Mouse (Mus musculus): ENCODE results near the gene Arhgef19.

Arhgef19 gene

GRCm38 (mm10) chr4:141267250-141267649, 28.0 kb downstream of the Arhgef19 start:
- no peak for DNase-seq

DNA sequence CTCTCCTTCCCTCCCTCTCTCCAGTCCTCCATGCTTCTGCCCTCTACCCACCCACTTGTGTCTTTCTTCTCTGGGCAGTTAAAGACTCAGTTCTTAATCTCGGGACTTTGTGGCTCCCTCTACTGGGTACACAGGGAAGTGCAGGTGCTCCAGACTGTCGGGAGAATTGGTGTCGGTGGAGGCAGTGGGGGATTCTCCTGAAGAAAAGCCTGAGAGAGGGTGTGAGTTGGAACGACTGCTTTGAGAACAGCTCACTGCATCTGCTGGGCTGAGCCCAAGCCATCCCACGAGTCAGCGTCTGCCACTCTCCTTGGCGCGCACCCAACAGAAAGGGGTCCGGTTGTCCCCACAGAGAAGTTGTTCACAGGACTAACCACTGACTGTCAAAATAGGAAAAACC, 28.5 kb downstream of the Arhgef19 start:
- DNase-seq, result peak; percentile 63

DNA sequence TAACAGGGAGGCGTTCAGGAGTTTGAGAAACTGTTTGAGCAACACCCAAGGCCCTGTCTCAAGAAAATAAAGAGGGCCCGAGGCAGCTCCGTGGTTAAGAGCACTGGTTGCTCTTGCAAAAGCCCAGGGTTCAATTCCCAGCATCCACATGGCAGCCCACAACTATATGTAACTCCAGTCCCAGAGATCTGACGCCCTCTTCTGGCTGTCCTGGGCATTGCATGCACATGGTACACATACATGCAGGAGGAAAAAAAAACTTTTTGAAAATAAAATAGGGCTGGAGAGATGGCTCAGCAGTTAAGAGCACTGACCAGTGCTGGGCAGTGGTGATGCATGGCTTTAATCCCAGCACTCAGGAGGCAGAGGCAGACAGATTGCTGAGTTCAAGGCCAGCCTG, 29.1 kb downstream of the Arhgef19 start:
- DNase-seq, result no peak

GRCm38 (mm10) chr4:141269080-141269479, 29.8 kb downstream of the Arhgef19 start:
- DNase-seq, result no peak

GRCm38 (mm10) chr4:141270201-141270940, 31.1 kb downstream of the Arhgef19 start:
- no peak for DNase-seq

GRCm38 (mm10) chr4:141271228-141271627, 31.9 kb downstream of the Arhgef19 start:
- no peak for DNase-seq

DNA sequence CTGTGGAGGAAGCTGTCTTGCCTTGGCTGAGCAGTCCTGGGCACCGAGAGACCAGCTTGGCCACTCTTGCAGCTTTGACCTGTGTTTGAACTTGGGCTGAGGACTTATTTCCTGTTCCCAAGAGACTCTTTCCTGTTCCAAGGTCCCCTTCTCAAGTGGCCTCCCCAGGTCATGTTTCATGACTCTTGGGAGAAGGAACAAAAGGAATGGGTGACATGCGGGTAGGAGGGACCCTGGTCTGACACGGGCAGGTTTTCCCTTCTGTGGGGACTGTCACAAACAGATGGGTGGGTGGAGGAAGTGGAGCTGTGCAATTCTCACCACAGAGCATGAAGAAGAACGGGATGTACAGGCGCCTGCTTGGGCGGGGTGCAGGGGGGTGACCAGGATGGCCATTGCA, 32.4 kb downstream of the Arhgef19 start:
- no peak for DNase-seq

GRCm38 (mm10) chr4:141272878-141273277, 33.6 kb downstream of the Arhgef19 start:
- no peak for DNase-seq

- peak; percentile 87 for DNase-seq
Observed at GRCm38 (mm10) chr4:141273296-141273695, 34.0 kb downstream of the Arhgef19 start.

DNA sequence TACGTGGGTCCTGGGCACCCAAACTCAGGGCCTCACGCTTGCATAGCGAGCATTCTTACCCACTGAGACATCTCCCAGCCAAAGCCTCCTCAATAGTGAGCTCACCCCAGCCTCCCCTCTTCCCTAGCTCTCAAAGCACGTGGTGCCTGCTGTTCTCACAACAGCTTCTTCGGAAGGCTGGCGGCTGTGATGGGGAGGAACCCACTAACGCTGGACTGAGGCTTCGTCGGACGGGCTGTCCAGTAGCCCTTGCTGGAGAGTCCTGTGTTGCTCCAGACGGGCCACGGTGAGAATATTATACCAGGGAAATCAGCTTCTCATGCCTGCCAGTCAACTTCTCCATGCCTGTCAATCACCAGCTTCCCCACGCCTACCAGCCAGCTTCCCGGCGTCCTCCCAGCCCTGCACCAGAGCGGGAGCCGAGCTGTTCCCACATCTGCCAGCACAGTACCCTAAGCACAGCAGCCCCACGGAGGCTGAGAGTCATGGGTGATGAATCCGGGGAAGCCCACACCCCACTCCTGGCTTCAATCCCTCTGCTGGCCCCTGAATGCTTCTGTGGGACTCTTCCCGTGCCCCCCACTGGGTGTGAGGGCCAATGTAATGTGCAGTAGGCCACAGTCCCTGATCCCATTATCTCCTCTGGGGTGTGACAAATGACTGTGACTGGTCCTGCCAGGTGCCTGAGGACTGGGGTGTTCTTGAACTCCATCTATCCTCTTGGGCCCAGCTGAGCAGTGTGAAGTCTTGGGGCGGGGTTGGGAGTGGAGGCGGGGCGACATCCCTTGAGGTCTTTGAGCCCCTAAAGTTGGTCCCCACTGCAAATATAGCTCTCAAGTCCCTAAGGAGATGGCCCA, 35.4 kb downstream of the Arhgef19 start:
- DNase-seq, result peak; percentile 57

DNA sequence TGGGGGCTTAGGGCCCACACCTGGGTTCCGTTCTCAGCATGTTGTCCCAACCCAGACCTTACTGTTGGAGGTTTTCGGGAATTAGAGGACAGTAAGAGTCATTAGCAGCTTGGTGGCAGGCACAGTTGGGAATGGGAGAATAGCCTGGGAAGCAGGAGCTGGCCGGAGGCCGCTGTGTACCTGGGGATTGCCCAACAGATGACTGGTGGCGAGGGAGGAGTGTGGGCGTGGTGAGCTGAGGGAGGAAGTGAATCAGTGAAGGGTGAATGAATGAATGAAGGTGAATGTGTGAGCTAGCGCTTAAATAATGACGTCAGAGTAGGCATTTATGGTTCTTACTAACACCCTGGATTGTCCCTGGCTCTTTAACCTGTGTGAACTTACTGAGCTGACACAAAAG, 37.9 kb downstream of the Arhgef19 start:
- no peak for DNase-seq

GRCm38 (mm10) chr4:141278154-141278553, 38.9 kb downstream of the Arhgef19 start:
- DNase-seq, result peak; percentile 42

- DNase-seq, result no peak
Observed at GRCm38 (mm10) chr4:141279327-141279726, 40.0 kb downstream of the Arhgef19 start.

- DNase-seq, result no peak
Observed at GRCm38 (mm10) chr4:141279783-141280182, 40.5 kb downstream of the Arhgef19 start.

DNA sequence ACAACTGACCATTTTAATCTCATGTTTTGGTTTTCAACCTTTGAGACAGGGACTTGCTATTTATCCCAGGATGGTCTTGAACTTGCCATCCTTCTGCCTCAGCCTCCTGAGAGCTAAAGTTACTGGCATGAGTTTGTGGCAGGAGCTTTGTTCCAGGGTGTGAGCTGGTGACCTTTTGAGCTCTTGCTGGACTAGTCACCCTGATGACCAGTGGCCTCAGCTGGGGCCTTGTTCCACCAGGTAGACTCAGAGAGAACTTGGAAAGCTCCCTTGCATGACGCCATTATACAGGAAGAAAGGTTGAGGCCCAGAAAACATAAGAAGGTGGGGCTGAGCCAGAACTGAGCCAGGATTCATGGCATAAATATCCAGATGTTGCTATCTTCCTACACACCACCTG, 41.2 kb downstream of the Arhgef19 start:
- no peak for DNase-seq

DNA sequence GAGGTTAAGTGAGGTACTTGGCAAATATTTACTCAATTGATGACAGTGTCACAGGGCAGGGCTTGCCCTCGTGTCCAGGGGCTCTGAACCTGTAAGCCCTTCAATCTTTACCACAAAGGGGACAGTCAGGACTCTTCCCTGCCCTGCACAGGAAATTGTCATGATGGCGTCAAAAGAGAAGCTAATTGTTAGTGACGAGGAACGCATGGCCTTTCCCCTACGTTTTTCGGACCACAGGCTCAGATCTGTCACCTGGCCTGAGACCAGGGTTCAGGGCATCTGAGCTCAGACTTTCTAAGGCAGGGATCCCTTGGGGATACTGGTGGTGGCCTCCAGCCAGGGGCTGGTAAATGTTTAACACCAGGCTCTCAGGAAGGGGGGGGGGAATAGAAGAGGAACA, 41.9 kb downstream of the Arhgef19 start:
- peak; percentile 39 for DNase-seq

DNA sequence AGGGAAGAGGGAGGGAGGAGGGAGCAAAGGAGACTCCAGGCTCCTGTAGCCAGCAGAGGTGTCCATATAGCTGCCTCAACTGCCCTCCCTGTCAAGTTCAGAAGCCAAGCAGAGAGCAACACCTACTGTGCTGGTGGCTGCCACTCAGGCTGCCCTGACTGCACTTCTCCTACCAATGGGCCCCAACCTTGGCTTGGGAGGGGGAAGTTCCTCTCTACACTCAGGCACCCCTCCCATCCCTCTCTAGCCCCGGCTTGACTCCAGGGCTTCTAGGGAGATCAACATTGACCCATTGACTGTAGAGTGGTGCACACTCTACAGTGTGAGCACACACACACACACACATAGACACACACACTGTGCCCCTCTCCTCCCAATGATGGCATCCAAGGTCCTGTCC, 42.3 kb downstream of the Arhgef19 start:
- no peak for DNase-seq

GRCm38 (mm10) chr4:141282087-141282486, 42.8 kb downstream of the Arhgef19 start:
- no peak for DNase-seq

DNA sequence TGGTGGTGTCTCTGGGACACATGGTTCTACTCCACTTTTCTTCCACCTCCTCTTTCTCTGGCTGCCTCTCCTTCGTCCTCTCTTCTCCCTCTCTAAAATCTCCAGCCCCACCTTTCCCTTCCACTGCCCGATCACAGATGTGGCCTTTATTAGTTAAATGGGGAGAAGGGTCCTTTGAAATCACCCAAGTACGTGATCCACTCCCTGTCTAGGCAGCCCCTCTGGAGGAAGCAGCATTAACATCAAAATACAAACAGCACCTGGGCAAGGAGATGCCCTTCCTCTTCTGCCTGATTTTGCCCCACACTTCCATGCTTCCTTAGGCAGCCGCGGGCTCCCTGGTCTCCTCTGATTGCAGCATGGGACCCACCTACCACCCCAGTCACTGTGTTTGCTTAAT, 43.3 kb downstream of the Arhgef19 start:
- no peak for DNase-seq

DNA sequence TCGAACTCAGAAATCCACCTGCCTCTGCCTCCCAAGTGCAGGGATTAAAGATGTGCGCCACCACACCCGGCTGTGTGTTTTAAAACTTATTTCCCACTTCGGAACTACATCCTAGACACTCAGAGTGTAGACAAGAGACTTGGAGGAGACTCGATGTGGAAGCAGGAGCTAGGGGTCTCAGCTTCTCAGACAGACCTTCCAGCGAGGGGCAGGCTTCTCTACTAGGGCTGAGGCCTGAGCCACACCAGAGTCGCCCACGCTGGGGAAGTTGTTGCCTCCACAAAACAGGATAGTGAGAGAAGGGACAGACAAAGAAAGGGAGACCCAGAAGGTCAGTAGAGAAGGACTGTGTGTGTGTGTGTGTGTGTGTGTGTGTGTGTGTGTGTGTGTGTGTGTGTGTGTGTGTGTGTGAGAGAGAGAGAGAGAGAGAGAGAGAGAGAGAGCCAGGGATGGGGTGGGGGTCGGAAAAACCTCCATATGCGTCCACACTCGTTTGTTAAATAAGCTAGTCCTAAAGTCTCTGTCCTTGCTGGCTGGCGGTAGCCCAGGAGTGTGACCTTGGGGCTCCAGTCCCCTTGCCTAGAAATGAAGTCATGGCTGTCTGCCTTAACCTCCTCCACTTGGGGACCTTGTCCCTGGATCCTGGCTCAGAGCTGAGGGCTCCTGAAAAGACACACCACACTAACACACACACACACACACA, 44.0 kb downstream of the Arhgef19 start:
- DNase-seq, result no peak

- peak; percentile 37 for DNase-seq
Observed at GRCm38 (mm10) chr4:141283879-141284411, 44.6 kb downstream of the Arhgef19 start.

- DNase-seq, result no peak
Observed at GRCm38 (mm10) chr4:141284486-141284885, 45.2 kb downstream of the Arhgef19 start.

DNA sequence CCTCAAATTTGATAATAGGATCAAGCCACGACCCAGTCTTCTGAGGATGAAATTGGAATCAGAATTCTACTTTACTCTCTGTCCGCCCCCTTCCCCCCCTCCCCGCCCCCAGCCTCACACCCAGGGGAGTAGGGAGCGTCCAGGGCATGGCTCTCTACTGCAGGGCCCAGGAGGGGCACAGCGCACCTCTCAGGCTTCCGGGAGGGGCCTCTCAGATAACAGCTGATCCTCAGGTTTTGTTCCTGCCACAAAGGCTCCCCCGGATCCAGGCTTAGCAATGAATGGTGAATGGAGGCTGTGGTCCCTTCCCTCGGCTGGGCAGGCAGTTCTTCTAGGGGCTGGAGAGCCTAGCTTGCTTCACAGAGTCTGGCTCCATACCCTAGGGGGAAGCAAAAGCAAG, 45.8 kb downstream of the Arhgef19 start:
- DNase-seq, result no peak
